8 mouse cellular contexts compared by ENCODE assay signal in the genomic region with DNA sequence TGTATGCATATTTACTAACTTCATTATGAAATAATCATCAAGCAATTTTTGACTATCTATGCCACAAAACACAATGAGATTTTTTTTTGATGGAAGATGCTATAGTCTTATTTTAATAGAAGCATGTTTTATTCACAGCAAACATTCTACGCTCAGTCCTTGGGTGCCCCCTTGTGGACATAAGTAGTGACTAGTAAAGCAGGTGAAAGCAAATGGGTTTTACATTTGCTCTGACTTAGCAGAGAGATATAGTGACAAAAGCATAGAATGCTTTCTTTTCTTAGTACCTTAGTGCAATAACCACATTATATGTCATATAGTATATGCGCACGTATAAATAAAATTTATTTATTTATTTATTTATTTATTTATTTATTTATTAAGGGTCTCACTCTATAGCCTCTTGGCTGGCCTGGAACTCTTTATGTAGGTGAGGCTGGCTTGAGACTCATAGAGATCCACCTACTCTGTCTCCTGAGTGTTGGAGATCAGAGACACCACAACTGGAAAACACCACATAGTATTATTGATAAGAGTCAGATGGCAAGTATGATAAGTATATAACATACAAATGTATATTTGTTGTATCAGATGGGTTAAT.
DNase-seq lines count a peak whose midpoint lies in the region; ATAC-seq and TF ChIP-seq lines count a peak whose summit lies in the region.

No protein-coding gene starts in this region.

- peak; percentile 90 for TF ChIP-seq CTCF in heart, adult 2 months (IDR thresholded peaks at IDR 0.05)
- TF ChIP-seq CTCF in intestine, postnatal 0 days (IDR thresholded peaks at IDR 0.05; ENCODE audit: low read depth): peak; percentile 94
- TF ChIP-seq CTCF in stomach, postnatal 0 days (IDR thresholded peaks at IDR 0.05; ENCODE audit: low read depth): peak; percentile 97

- H3K4me3 ChIP-seq in heart, adult 2 months: no peak overlapping the region
- H3K4me3 ChIP-seq in heart, embryonic 12.5 days: no peak overlapping the region
- H3K4me3 ChIP-seq in intestine, postnatal 0 days (ENCODE audit: low read depth, low read length): no peak overlapping the region
- H3K4me3 ChIP-seq in midbrain, embryonic 14.5 days (replicated peaks; ENCODE audit: low read depth, low read length): no peak overlapping the region
- H3K4me3 ChIP-seq in stomach, postnatal 0 days (ENCODE audit: low read depth, low read length): no peak overlapping the region

- no peak overlapping the region for H3K9ac ChIP-seq in heart, adult 2 months (ENCODE audit: low read depth, low read length)
- no peak overlapping the region for H3K9ac ChIP-seq in heart, embryonic 12.5 days
- no peak overlapping the region for H3K9ac ChIP-seq in intestine, postnatal 0 days (ENCODE audit: low read depth, low read length)
- H3K9ac ChIP-seq in midbrain, embryonic 14.5 days (replicated peaks; ENCODE audit: low read length): no peak overlapping the region
- no peak overlapping the region for H3K9ac ChIP-seq in stomach, postnatal 0 days (ENCODE audit: low read length)

- 21% methylated on average over 3 of the region's 3 CpGs for WGBS in heart, adult 2 months
- 12% methylated on average over 3 of the region's 3 CpGs for WGBS in heart, embryonic 12.5 days
- WGBS in intestine, postnatal 0 days: 22% methylated on average over 3 of the region's 3 CpGs
- 28% methylated on average over 3 of the region's 3 CpGs for WGBS in midbrain, embryonic 14.5 days
- 19% methylated on average over 3 of the region's 3 CpGs for whole genome bisulfite sequencing in stomach, postnatal 0 days

- no peaks in the 10 kb centered on the region for H3K4me1 ChIP-seq in heart, adult 2 months (ENCODE audit: control insufficient read depth, insufficient read depth, low read length)
- H3K4me1 ChIP-seq in heart, embryonic 12.5 days (replicated peaks): no peaks in the 10 kb centered on the region
- no peaks in the 10 kb centered on the region for H3K4me1 ChIP-seq in intestine, postnatal 0 days (replicated peaks; ENCODE audit: control insufficient read depth, insufficient read depth, low read length)
- H3K4me1 ChIP-seq in midbrain, embryonic 14.5 days (ENCODE audit: control insufficient read depth, insufficient read depth, low read length): no peaks in the 10 kb centered on the region
- H3K4me1 ChIP-seq in stomach, postnatal 0 days (replicated peaks; ENCODE audit: control insufficient read depth, insufficient read depth): no peaks in the 10 kb centered on the region

- DNase-seq in heart, adult 2 months: peak; percentile 28 to 56
- DNase-seq in cerebellum, adult 8-10 months: peak; percentile 19
- DNase-seq in left cerebral cortex, adult 9 months (ENCODE audit: low spot score in 2 of 2): peak; percentile 10 to 83
- DNase-seq in midbrain, embryonic 14.5 days: peak; percentile 95
- peak; percentile 63 for DNase-seq in stomach, postnatal 0 days (ENCODE audit: low spot score)

- no peak for TF ChIP-seq POLR2A in heart, adult 2 months (IDR thresholded peaks at IDR 0.05; ENCODE audit: insufficient read depth, low read depth, low read length)

- H3K79me2 ChIP-seq in heart, adult 2 months (replicated peaks; ENCODE audit: control insufficient read depth, insufficient read depth, low read length): no peaks in the 10 kb centered on the region

- ATAC-seq in heart, embryonic 12.5 days (ENCODE audit: insufficient number of reproducible peaks, low FRiP score): no peak
- peak; percentile 59 for ATAC-seq in frontal cortex, adult (ENCODE audit: low TSS enrichment)
- peak; percentile 31; the same call in 1 of the 2 replicates for ATAC-seq in intestine, postnatal 0 days
- ATAC-seq in midbrain, embryonic 14.5 days (ENCODE audit: low FRiP score, low TSS enrichment): peak; percentile 71
- ATAC-seq in stomach, postnatal 0 days (ENCODE audit: low FRiP score, low TSS enrichment): 0 out of 2 replicates have a peak, but pooled peaks have one; percentile 29

- no peaks in the 10 kb centered on the region for H3K36me3 ChIP-seq in heart, adult 2 months (ENCODE audit: control insufficient read depth, insufficient read depth, low read length)
- H3K36me3 ChIP-seq in heart, embryonic 12.5 days: no peaks in the 10 kb centered on the region
- no peaks in the 10 kb centered on the region for H3K36me3 ChIP-seq in intestine, postnatal 0 days (ENCODE audit: control insufficient read depth, insufficient read depth)
- H3K36me3 ChIP-seq in midbrain, embryonic 14.5 days (ENCODE audit: control insufficient read depth, insufficient read depth, low read length): no peaks in the 10 kb centered on the region
- H3K36me3 ChIP-seq in stomach, postnatal 0 days (ENCODE audit: control insufficient read depth, insufficient read depth, low read length): no peaks in the 10 kb centered on the region; the same call in 1 of the 2 replicates

- H3K4me2 ChIP-seq in heart, embryonic 12.5 days: no peak overlapping the region
- no peak overlapping the region for H3K4me2 ChIP-seq in intestine, postnatal 0 days (replicated peaks; ENCODE audit: low read depth)
- H3K4me2 ChIP-seq in midbrain, embryonic 14.5 days (ENCODE audit: low read length): no peak overlapping the region
- no peak overlapping the region for H3K4me2 ChIP-seq in stomach, postnatal 0 days (replicated peaks; ENCODE audit: low read depth)

- no peak for TF ChIP-seq EP300 in heart, adult 2 months (IDR thresholded peaks at IDR 0.05; ENCODE audit: insufficient read depth, low read depth, low read length)
- TF ChIP-seq EP300 in stomach, postnatal 0 days (optimal IDR thresholded peaks at IDR 0.05): no peak

- no peak overlapping the region for H3K27ac ChIP-seq in heart, adult 2 months
- no peak overlapping the region for H3K27ac ChIP-seq in heart, embryonic 12.5 days (ENCODE audit: poor library complexity, severe bottlenecking)
- H3K27ac ChIP-seq in intestine, postnatal 0 days (ENCODE audit: low read depth, low read length): no peak overlapping the region
- no peak overlapping the region for H3K27ac ChIP-seq in midbrain, embryonic 14.5 days (replicated peaks; ENCODE audit: low read depth, low read length)
- H3K27ac ChIP-seq in stomach, postnatal 0 days (replicated peaks): no peak overlapping the region

- H3K9me3 ChIP-seq in heart, embryonic 12.5 days (replicated peaks): no peaks in the 10 kb centered on the region
- no peaks in the 10 kb centered on the region for H3K9me3 ChIP-seq in intestine, postnatal 0 days (ENCODE audit: control insufficient read depth)
- H3K9me3 ChIP-seq in midbrain, embryonic 14.5 days (ENCODE audit: control insufficient read depth, low read length): no peaks in the 10 kb centered on the region
- H3K9me3 ChIP-seq in stomach, postnatal 0 days (ENCODE audit: control insufficient read depth, low read length): no peaks in the 10 kb centered on the region

- H3K27me3 ChIP-seq in heart, adult 2 months (ENCODE audit: control insufficient read depth, insufficient read depth, low read length): no peaks in the 10 kb centered on the region
- peaks cover 4% of the 10 kb centered on the region; the same call in 1 of the 2 replicates for H3K27me3 ChIP-seq in heart, embryonic 12.5 days (replicated peaks)
- no peaks in the 10 kb centered on the region for H3K27me3 ChIP-seq in intestine, postnatal 0 days (replicated peaks; ENCODE audit: control insufficient read depth, insufficient read depth, low read length)
- no peaks in the 10 kb centered on the region for H3K27me3 ChIP-seq in midbrain, embryonic 14.5 days (ENCODE audit: control insufficient read depth, insufficient read depth, low read length)
- H3K27me3 ChIP-seq in stomach, postnatal 0 days (ENCODE audit: control insufficient read depth, insufficient read depth, low read length): no peaks in the 10 kb centered on the region

- intact Hi-C loops in heart, adult 2 months (cut with DNase I): loop anchor here (1.0 to 10.0 kb wide), 3 partner anchors 291 to 675 kb away; no protein-coding TSS in a partner anchor

Comparison
In these comparisons a context has a peak if more than half of its experiments do, and no peak if none do; other contexts are left out.
1. DNase-seq: peak in every context shown above with its lines; median percentile 95 in midbrain, embryonic 14.5 days; 63 in stomach, postnatal 0 days; 46 in left cerebral cortex, adult 9 months; 42 in heart, adult 2 months; 19 in cerebellum, adult 8-10 months.